Mouse (Mus musculus) adrenal gland, adult 8-10 months (tissue): ENCODE data around the gene Tcte3. TPM values are rescaled to one million over a fixed set of nuclear protein-coding genes. Genes with fewer than 3 reads are reported as not detected.
"Not testable (repeated sequence)": the region's sequence is repeated elsewhere in the genome, so short reads cannot be mapped to it uniquely, and the experiment has no call there.

Experiments
- DNase-seq: peaks from one replicate; pipeline ENCODE4 v3.0.0; 2022
- total RNA-seq, 4 experiments: library from RNA; stranded (reverse); gene quantifications; 2 replicates each; pipeline ENCODE4 v1.2.4; 2022

Gene Tcte3
- total RNA-seq, 4 experiments from 2014 or later, result 0.41 to 4.8 (median 1.6) TPM

GRCm38 (mm10) chr17:15025513-15025912, 15.8 kb downstream of the Tcte3 start:
- DNase-seq, result not testable (repeated sequence)

GRCm38 (mm10) chr17:15024502-15025193, 16.6 kb downstream of the Tcte3 start:
- DNase-seq, result not testable (repeated sequence)

DNA sequence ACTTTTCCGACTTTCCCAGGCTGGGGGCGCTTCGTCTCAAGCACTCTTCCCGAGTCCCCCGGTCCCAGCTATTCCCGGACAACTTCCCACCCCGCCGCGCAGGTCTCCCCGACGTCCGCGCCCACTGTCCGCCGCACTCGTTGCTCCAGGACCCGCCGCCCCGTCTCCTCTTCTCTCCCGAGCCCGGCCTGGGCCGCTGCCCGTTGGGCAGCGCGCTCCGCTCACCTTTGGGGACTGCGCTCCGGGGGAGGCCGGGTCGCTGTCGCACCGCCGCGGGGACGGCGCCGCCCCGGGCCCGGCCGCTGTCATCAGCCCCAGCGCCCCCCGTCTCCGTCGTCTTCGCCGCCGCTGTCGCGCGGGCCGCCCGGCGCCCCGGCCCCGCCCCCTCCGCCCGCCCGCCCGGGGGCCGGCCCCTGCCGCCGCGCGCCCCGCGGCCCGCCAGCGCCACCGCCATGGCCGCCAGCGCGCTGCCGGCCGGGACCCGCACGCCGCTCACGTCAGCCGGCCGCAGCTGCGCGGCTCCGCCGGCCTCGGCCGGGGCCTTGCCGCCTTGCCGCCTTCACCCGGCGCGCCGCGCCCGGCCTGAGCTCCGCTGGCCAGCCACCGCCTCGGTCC, 17.3 kb downstream of the Tcte3 start:
- DNase-seq, result not testable (repeated sequence)

DNA sequence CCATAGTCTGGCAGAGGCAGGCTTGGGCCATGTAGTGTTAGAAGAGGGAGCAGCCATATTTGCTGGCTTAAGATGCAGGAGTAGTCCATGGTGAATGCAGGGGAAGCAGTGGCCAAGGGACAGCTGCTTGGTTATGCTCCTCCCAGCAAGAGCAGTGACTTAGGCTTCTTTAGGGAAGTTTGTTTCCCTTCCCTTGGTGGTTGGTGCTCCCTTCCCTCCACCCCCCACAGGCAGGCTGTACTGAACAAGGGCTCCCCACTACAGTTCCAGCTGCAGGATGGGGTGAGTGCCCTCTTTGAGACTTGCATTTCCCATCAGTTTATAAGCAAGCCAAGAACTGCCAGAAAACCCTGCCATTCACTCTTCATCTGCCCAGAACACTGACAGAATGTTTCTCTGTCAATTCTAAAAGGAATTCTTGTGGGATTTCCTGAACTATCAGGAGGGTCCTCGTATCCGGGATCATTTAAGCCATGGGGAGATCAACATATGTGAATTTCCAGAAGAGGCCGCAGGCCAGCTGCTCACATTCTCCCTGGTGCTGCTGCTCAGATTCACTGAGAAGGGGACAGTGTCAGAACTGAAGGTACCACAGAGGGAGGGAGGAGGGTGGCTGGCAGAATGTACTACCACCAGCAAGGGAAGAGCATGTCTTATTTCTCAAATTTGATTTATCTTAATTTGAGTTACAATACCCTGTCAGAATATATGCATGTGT, 19.6 kb downstream of the Tcte3 start:
- DNase-seq, result peak; percentile 11

- DNase-seq, result not testable (repeated sequence)
Measured at GRCm38 (mm10) chr17:15009706-15010413, 31.4 kb downstream of the Tcte3 start, which contains the start of gene Gm3435. TSS of gene Gm3435 (plus strand) at chr17:15010176.

GRCm38 (mm10) chr17:15009088-15009487, 32.2 kb downstream of the Tcte3 start:
- not testable (repeated sequence) for DNase-seq

DNA sequence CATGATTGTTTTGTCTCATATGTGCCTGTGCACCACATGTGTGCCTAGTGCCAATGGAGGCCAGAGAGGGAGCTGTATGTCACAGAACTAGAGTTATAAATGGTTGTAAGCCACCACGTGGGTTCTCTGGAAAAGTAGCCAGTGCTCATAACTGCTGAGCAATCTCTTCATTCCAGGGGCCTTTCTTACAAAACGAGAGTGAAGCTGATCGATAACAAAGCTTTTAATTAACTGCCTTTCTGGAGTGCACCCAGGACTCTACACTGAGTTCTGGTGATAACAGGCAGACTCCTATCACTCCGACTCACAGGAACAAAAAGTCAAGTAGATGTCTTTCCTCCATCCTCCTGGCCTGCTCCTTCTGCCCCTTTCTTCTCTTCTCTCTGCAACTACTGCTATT, 41.2 kb downstream of the Tcte3 start:
- not testable (repeated sequence) for DNase-seq

DNA sequence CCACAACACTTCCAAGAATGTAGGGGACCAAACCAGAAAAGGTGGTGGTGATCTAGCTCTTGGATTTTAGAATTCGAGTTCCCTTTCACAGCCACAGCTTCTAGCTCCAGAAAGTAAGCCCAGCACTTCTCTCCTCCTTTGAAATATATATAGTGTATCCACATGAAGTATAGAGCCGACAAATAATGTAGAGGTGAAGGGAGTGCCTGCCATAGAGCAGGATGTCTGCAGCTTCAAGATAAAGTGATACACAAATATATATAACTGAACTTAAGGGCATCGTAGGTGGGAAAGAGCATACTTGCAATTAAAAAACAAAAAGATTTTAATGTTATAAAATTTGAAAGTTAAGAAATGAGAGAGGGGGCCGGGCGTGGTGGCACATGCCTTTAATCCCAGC, 47.1 kb downstream of the Tcte3 start:
- not testable (repeated sequence) for DNase-seq

- DNase-seq, result not testable (repeated sequence)
Measured at GRCm38 (mm10) chr17:14993139-14993832, 48.0 kb downstream of the Tcte3 start.

GRCm38 (mm10) chr17:14992522-14993138, 48.7 kb downstream of the Tcte3 start:
- not testable (repeated sequence) for DNase-seq

- not testable (repeated sequence) for DNase-seq
Measured at GRCm38 (mm10) chr17:14990116-14990702, 51.1 kb downstream of the Tcte3 start.

DNA sequence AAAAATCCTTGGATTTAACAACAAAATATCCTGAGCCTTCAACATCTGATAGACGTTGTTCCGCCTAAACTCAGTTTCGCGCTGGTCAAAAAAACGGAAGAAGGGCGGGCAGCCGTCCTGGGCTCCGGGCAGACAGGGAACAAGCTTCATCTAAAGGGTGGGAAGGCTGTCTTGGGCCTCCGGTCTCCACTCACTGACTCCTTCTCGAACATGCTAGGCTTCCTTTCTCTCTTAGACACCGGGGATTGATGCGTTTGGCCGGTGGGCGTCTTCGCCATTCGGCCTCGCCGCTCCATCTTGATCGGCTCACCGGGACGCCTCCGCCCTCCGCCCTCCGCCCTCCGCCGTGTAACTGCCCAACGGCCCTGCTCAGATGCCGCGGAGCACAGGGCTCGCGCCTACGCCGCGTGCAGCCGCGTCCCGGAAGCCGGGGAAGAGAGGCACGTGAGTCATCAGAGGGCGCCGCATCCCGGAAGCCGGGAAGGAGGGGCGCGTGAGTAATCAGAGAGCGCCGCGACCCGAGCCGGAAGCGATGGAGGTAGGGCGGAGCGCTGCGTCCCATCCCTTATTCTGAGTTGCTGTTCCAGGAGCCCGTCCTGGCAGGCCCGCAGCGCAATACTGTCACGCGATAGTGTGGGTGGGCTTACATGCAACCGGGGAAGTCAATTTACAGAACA, 62.8 kb downstream of the Tcte3 start, which contains the start of the genes 9030025P20Rik and Gm3417:
Gene 9030025P20Rik, plus strand, starts transcription at position 107 of the 677 bp plus-strand sequence.
Gene Gm3417, minus strand, starts transcription at position 429 of the 677 bp plus-strand sequence.
- DNase-seq, result not testable (repeated sequence)

- not testable (repeated sequence) for DNase-seq
Measured at GRCm38 (mm10) chr17:14977718-14978361, 63.4 kb downstream of the Tcte3 start.

Other genes with a start within 250 kb of the Tcte3 start
- 1 to 10 TPM; 3.5 to 9.7 (median 6.9) TPM for gene Wdr27, start 98.3 kb downstream of the Tcte3 start, total RNA-seq
- gene 1600012H06Rik, start 98.3 kb downstream of the Tcte3 start, total RNA-seq, result 10 to 100 TPM; 24.5 to 49.4 (median 38.0) TPM
- 10 to 100 TPM; 47.7 to 55.8 (median 50.2) TPM for gene Phf10, start 80.2 kb downstream of the Tcte3 start, total RNA-seq
- gene 9030025P20Rik, start 63.0 kb downstream of the Tcte3 start, total RNA-seq, result 10 to 100 TPM in 2 of 4 experiments, 1 to 10 TPM in 2; 5.1 to 13.6 (median 9.7) TPM
- gene Gm3417, start 62.7 kb downstream of the Tcte3 start, total RNA-seq, result not detected
- gene Gm3435, start 31.3 kb downstream of the Tcte3 start, total RNA-seq, result 1 to 10 TPM; 4.0 to 7.9 (median 5.5) TPM
- gene Ermard, start 280 bp downstream of the Tcte3 start, total RNA-seq, result 100 to 1,000 TPM in 1 of 4 experiments, 10 to 100 TPM in 3; 50.9 to 112 (median 71.7) TPM
- 1 to 10 TPM; 4.1 to 8.1 (median 5.4) TPM for gene Gm3448, start within 50 bp of the Tcte3 start, total RNA-seq